Mouse (Mus musculus) right cerebral cortex, postnatal 25 days (tissue): Measurements from ENCODE around the gene Srp54a.
"Not testable (repeated sequence)": the region's sequence is repeated elsewhere in the genome, so short reads cannot be mapped to it uniquely, and the experiment has no call there.

Source experiments
- DNase-seq: peaks from one replicate; pipeline ENCODE4 v3.0.0; 2022

The Srp54a gene

GRCm38 (mm10) chr12:55079726-55080600 is at the start of gene Srp54a, which contains the start of gene 2700097O09Rik:
Gene Srp54a (plus strand): TSS chr12:55080262.
Gene 2700097O09Rik (minus strand): TSS chr12:55080110.
- peak; percentile 94 for DNase-seq

DNA sequence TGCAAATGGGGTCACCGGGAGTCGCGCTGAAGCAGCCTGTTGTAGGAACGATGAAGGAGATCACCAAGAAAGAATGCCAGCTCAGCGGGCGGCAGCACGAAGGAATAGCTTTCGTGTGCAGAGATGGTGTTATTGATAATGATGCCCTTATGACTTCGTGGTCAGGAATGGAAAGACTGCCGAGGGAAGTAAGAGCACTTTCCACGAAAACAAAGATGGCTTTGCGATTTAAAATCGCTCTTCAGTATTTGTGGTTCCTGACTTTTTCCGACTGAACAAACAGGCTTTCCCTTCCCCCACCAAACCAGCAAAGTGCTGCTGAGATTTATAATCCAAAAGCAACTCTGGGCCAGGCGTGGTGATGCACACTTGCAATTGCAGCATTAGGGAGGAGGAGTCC is 39.1 kb upstream of the Srp54a start:
- DNase-seq, result no peak

GRCm38 (mm10) chr12:55049731-55050353 is 30.2 kb upstream of the Srp54a start:
- no peak for DNase-seq

DNA sequence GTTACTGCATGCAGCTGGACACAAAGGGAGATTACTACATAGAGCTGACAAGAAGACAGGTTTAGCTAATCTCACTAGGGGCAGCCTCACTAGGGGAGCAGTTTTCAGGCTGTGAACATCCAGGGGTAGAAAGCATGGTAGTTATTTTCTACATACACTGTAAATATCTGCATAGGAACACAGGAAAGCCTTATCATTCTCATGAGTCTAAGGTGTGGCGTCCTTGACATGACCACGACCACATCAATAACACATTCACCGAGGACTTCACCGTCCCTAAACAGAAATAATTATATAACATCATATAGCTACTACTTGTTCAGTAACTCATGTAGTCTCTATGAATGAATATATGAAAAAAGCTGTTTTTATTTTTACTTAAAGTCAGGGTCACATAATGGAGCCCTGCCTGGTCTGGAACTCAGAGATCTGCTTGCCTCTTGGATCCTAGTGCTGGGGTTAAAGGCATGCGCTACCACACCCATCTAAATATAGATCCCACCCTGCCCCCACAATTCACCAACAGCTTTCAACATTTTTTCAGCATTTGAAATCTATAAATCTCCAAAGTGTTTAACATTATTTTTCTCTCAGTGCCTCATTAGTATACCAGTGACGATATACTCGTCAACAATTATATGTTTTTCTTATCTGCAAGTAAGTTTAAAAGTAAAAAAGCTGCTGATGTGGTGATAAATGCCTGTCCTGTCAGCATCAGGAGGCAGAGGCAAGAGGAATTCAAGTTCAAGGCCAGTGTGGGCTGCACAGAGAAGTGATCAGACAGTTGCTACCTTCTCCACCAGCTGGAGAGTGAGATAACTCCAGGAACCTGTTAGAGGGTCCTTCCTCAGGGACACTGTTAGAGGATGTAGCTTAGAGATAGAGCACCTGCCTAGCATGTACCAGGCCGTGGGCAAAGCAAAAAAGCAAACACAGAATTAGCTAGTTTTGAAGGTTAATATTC is 28.6 kb upstream of the Srp54a start:
- no peak for DNase-seq

- no peak for DNase-seq
Observed at GRCm38 (mm10) chr12:55053267-55053666, 26.8 kb upstream of the Srp54a start.

GRCm38 (mm10) chr12:55054551-55055241 is 25.4 kb upstream of the Srp54a start:
- DNase-seq, result no peak

GRCm38 (mm10) chr12:55056703-55057102 is 23.4 kb upstream of the Srp54a start:
- no peak for DNase-seq

DNA sequence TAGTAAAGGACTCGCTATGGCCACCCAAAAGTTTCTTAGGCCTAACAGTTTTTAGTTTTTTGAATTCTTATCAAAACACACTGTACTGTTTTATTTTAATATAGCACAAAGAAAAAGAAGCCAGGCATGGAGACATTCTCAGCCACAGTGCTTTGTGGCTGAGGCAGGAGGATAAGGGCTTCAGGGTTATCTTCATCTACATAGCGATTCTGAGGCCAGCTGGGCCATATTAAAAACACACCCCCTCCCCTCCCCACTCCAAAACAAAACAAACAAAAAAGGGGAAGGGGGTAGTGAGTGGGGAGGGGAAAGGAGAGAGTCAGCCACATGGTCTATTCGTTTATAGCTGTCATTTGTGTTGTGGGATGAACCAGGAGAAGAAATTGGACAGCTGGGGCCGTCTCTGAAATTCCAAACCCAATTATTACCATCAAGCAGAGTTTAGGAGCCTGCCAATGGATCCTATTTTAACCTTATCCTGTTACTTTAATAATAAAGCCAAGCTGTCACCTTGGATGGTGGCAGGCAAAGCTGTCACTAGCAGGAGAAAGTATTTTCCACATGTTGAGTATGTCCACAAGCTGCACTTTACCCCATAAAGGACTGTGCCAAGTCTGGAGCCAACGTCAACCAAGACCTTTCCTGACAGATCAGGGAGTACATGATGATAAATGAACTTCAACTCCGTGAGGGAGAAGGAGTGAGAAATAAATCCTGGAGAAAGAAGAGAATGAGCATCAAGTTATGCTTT is 21.0 kb upstream of the Srp54a start:
- no peak for DNase-seq

- no peak for DNase-seq
Observed at GRCm38 (mm10) chr12:55059812-55060211, 20.2 kb upstream of the Srp54a start.

DNA sequence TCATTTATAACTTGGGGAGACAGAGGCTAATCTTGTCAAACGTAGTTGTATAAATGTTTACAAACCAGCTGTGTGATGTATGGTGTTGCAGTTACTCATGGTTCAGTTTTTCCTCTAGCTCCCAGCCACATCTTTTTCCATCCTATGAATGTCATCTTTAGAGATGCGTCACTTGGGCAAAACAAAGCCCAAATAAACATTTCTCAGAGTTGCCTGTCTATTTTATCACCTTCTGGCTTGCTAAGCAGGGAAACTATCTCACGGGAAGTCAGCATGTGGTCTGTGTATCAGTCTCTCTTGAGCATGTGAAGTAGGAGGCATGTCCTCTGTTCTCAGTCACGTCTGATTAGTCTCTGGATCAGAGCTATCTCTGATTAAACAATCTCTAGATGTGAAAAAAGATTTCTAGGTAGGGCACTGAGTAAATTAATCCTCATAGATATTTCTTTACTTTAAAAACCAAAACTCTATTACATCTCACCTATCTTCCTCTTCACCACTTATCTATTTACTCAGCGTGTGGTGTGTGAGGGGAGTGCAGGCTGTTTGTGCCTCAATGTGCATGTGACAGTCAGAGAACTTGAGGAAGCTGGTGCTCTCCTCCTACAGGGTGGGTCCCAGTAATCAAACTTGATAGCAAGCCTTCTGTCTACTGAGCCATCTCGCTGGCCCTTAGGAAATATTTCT is 19.7 kb upstream of the Srp54a start:
- DNase-seq, result no peak

- no peak for DNase-seq
Observed at GRCm38 (mm10) chr12:55061006-55061405, 19.1 kb upstream of the Srp54a start.

GRCm38 (mm10) chr12:55062141-55062540 is 17.9 kb upstream of the Srp54a start:
- no peak for DNase-seq

GRCm38 (mm10) chr12:55072495-55072894 is 7.6 kb upstream of the Srp54a start:
- no peak for DNase-seq

DNA sequence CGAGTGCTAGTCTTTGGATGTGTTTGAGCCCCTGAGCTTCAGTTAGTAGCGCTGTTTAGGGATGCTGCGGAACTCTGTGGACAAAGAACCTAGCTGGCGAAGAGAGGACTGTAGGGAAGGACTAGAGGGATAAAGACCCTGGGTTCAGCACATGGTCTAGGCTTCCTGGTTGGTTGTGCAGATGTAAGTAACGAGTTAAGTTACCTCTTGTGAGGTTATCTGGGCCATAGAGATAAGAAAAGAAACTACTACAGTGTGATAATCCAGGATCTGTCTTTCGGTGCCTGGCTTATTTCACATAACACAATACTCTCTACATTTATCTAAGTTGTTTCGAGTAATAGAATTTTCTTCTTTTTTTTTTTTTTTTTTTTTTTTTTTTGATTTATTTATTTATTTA is 6.4 kb upstream of the Srp54a start:
- no peak for DNase-seq

GRCm38 (mm10) chr12:55075296-55075695 is 4.8 kb upstream of the Srp54a start:
- no peak for DNase-seq

DNA sequence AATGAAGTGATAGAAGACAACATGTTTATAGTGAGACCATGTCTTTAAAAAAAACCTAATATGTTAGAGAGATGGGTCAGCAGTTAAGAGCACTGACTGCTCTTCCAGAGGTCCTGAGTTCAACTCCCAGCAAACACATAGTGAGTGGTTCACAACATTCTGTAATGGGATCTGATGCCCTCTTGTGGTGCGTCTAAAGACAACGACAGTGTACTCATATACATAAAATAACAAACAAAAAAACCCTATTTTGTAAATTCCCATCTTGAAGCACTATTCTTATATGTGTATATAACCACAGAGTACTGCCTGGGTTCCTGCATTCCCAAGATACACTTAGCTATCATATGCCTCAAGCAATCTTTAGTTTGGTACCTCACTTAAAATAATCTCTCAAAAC is 1.4 kb upstream of the Srp54a start:
- not testable (repeated sequence) for DNase-seq

- not testable (repeated sequence) for DNase-seq
Observed at GRCm38 (mm10) chr12:55080601-55080942, 510 bp downstream of the Srp54a start.

DNA sequence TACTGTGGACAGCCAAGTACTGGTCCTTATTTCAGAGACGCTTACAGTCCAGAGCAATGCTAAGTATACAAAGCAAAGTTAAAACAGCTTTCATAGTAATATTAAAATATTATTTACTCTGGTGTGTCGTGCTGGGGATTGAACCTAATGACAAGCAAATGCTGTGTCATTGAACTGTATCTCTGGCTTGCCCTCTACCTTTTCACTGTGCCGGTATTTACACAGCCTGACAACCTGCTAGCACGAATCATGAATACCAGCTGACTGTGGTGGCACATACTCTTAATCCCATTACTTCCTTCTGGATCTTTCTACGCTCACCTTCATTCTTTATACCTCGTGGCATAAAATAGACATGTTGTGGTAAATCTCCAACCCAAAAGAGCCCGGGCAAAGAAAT is 12.1 kb downstream of the Srp54a start:
- not testable (repeated sequence) for DNase-seq

DNA sequence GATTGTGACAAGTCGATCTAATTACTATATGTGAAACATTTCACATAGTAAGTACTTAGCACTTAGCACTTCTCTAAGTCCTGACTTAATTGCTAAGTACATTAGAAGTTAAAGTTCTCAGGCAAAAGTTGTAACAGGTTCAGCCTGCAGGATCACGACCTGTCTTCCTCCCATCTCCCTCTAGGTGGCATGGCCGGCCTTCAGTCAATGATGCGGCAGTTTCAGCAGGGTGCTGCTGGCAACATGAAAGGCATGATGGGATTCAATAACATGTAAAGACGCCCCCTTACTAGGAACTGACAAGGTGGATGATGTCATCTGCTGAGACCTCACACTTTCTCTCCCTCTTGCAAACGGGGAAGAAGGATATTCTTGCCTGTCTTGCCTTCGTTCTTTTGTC is 32.6 kb downstream of the Srp54a start:
- DNase-seq, result not testable (repeated sequence)

GRCm38 (mm10) chr12:55124242-55124641 is 44.2 kb downstream of the Srp54a start, which contains the start of gene Fam177a:
Gene Fam177a (plus strand): TSS chr12:55124469.
- not testable (repeated sequence) for DNase-seq

- not testable (repeated sequence) for DNase-seq
Observed at GRCm38 (mm10) chr12:55124731-55125130, 44.7 kb downstream of the Srp54a start.
